Mouse (Mus musculus): ENCODE measurements at regions not wholly inside any gene's neighbourhood (a gene's known extent, or its start where the extent isn't known, plus 50 kb on each side); places are given as distances from the start of the nearest gene placed in this dataset.

- peak; percentile 45 for DNase-seq (ENCODE audit: low read depth, low spot score)
Measured at GRCm38 (mm10) chr11:7944956-7945515, 719.3 kb downstream of the Tns3 start.

GRCm38 (mm10) chr11:7944373-7944772, 720.0 kb downstream of the Tns3 start:
- DNase-seq (ENCODE audit: low read depth, low spot score): no peak

GRCm38 (mm10) chr11:7933611-7934010, 719.9 kb upstream of the Igfbp3 start:
- DNase-seq (ENCODE audit: low read depth, low spot score): no peak

GRCm38 (mm10) chr11:7932638-7933037, 718.9 kb upstream of the Igfbp3 start:
- DNase-seq (ENCODE audit: low read depth, low spot score): no peak

DNA sequence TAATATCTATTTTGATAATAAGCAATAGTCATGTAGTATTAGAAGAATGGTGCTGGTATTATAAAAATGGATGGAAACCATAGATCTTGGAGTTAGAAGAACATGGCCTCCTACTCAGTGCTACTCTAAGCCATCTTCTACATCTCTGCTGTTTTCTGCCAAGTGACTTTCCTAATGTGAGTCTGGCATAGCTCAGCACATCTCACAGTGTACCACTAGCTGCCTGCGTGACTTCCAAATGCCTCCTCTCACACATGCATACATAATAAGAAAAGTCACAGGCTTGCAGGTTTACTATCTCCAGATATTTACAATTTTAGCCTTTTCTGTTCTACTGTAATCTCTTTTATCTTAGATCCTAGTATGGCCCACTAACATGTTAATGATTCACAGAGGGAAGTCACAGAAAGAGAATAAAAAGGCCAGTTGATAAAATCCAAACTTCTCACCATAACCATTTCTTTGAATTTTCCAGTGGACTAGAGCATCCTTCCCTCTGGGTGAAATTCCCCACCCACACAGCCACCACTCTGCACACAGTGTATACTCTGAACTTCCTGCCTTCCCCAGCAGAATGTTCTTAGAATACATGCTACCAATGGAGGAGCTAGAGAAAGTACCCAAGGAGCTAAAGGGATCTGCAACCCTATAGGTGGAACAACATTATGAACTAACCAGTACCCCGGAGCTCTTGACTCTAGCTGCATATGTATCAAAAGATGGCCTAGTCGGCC, 717.5 kb upstream of the Igfbp3 start:
- no peak for DNase-seq (ENCODE audit: low read depth, low spot score)

DNA sequence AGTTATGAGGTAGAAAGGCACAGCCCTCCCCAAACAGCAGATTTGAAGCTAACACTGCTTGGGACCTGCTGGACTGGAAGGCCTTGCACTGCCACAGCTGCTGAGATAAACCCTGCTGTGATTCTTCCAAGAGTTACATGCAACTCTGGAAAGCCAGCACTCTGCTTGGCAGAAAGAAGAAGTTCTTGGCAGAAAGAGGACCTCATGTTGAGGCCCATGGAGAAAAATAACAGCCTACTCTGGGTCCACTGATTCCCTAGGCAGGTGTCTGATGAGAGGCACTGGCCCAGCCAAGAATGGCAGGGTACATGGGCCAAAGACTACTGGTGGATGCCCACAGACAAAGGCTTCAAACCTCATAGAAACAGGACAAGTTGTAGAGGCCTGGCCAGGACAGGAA, 714.0 kb upstream of the Igfbp3 start:
- DNase-seq (ENCODE audit: low read depth, low spot score): peak; percentile 7

GRCm38 (mm10) chr11:7912036-7912435, 698.3 kb upstream of the Igfbp3 start:
- DNase-seq (ENCODE audit: low read depth, low spot score): no peak

GRCm38 (mm10) chr11:7900266-7900665, 686.5 kb upstream of the Igfbp3 start:
- no peak for DNase-seq (ENCODE audit: low read depth, low spot score)

DNA sequence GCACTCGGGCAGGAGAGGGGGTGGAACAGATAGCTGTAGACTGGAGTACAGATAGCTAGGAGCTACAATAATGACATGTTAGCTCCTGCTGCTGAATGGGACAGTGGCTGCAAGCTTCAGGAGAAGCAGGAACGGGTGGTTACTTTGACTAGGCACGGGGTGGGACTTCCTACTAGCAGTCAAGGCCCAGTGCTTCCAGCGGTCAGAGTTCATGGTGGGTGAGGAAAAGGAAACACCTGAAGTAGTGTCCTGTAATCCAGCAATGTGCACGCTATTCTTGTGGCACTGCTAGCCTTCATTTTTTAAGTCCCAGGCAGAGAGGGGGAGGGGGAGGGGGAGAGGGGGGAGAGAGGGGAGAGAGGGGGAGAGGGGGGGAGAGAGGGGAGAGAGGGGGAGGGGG, 684.5 kb upstream of the Igfbp3 start:
- DNase-seq (ENCODE audit: low read depth, low spot score): no peak

GRCm38 (mm10) chr11:7880506-7880905, 666.8 kb upstream of the Igfbp3 start:
- DNase-seq (ENCODE audit: low read depth, low spot score): no peak

- no peak for DNase-seq (ENCODE audit: low read depth, low spot score)
Measured at GRCm38 (mm10) chr11:7864116-7864515, 650.4 kb upstream of the Igfbp3 start.

GRCm38 (mm10) chr11:7863711-7864110, 650.0 kb upstream of the Igfbp3 start:
- no peak for DNase-seq (ENCODE audit: low read depth, low spot score)

DNA sequence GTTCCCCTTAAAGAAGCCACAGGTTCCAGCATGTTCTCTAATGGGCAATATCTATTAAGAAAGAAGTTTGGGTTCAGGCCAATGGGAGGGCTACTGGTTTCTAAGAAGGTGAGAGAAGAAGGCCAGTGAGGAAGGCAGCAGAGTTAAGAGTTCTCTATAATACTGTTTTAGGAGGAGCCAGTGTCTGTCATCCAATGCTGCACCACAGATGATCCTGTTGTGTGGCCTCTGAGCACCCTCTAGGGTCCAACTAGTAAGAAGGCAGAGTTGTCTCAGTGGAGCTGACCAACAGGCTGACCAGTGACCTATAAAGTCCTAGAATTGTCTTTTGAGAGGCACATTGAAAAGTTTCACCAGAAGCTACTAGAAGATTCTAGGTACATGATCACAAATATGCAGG, 648.8 kb upstream of the Igfbp3 start:
- DNase-seq (ENCODE audit: low read depth, low spot score): peak; percentile 2

DNA sequence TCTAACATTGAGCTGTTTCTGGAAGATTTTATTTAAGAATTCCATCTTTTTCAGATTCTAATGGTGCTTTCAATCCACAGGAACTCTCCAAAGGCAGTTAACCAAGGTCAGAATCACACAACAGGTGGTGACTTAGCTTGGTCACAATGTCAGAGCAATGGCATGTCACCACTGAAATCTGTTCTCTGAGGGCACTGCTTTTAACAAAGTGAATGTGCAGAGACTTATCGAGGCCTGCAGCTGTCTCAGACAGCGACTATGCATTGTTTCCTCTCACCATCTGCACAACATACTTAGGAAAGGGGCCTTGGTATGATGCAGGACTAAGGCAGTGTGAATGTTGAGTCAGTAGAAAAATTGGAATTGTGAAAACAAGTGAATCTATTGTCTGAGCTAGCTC, 638.9 kb upstream of the Igfbp3 start:
- DNase-seq (ENCODE audit: low read depth, low spot score): no peak

GRCm38 (mm10) chr11:7838311-7839237, 624.9 kb upstream of the Igfbp3 start:
- peak; percentile 62 for DNase-seq (ENCODE audit: low read depth, low spot score)

GRCm38 (mm10) chr11:7837486-7837885, 623.8 kb upstream of the Igfbp3 start:
- DNase-seq (ENCODE audit: low read depth, low spot score): no peak

DNA sequence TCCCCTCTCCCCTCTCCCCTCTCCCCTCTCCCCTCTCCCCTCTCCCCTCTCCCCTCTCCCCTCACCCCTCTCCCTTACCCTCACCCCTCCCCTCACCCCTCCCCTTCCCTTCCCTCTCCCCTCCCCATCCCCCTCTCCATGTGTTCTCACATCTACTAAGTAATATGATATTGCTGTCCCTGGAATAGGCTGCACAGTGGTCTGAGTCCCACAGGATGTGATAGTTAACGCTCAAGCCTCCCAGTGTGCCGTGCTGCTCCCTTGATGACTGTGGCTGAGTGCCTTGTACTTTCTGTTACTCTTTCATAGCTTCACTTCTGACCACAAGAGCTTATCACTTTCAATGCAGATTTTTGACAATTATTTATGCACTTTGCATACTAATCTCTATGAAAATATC, 620.4 kb upstream of the Igfbp3 start:
- no peak for DNase-seq (ENCODE audit: low read depth, low spot score)

DNA sequence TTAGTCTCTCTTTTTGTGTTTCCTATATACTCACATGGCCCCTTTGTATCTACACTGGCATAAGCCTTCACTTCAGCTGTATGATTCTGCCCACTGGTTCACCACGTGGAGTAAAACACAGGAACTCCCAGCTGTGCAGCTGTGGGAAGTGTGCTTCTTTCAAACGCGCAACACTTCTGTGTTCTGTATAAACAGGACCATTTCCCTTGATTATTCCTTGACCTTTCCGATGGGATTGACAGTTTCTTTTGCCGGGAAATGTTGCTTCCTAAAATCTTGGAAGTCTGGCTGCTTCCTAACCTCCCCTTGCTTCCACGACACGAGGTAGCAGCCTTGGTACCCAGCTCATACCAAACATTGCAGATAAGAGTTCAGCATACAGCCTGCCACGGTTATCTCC, 618.7 kb upstream of the Igfbp3 start:
- DNase-seq (ENCODE audit: low read depth, low spot score): no peak

DNA sequence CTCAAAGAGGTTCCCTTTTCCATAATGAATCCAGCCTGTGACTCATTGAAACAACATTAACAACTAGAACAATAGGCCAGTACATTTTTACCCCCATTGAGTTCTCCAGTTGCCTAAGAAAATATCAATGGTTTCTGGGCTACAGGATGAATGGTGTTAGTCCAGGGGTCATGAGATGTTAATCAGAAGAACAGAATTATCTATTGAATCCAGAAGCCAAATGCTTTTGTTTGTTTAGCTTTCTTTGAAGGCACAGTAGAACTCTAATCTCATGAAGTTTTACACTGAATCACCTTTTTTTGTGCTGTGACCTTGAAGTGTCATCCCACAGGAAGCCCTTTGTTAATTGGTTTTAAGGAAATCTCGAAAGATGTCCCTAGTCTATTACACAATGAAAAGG, 616.0 kb upstream of the Igfbp3 start:
- DNase-seq (ENCODE audit: low read depth, low spot score): no peak

DNA sequence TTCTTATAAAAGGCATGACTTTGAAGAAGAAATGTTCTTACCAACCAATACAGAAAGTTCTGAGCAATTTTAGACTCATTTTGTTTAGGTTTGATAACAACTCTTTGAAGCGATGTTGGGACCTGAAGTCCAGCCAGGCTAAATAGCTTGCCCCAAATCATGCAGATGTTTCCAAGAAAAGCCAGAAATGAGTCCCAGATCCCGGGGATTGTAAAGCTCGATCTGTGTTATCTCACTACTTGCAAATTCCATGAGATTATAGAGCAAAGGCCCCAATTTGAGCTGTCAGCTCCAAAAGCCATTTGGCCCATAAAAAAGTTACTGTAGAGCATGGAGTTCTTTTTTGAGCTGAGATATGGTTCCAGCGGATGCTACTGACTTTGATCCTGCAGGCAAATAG, 614.3 kb upstream of the Igfbp3 start:
- no peak for DNase-seq (ENCODE audit: low read depth, low spot score)

DNA sequence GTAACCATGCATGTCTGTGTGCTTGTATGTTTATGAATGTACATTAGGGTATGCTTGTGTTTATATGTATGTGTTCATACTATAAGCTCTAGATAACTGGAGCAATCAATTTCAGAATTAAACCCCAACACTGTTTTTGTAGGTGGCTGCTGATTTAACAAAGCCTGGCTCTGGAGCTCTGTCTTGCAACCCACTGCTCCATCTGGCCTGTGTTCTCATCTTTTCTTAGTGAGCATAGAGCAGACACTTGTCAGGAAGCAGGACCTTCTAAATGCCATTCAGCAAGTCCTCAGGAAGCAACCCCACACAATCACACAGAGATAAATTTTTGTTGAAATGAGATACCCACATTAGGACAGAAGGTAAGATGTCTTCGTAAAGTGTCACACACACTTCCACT, 613.7 kb upstream of the Igfbp3 start:
- DNase-seq (ENCODE audit: low read depth, low spot score): no peak

GRCm38 (mm10) chr11:7815750-7816149, 602.0 kb upstream of the Igfbp3 start:
- peak; percentile 68 for DNase-seq (ENCODE audit: low read depth, low spot score)

DNA sequence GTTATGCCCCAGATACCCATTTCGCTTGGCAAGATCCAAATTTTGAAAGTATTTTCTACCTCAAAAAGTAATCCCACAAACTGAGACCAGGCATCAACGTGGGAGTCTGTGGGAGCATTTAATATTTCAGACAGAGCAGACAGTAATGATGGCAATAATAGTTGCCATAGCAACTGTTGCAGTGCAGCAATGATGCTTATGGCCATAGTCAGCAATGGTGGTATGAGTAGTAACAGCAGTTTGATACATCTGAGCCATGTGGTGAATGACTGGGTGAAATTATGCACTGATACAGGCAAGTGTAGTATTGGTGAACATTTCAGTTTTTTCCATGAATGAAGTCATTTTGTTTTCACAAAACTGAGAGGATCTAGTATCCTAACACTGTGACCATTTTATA, 600.8 kb upstream of the Igfbp3 start:
- DNase-seq (ENCODE audit: low read depth, low spot score): no peak
